Comparison of ENCODE assay signal across 17 mouse cellular contexts in the genomic region with DNA sequence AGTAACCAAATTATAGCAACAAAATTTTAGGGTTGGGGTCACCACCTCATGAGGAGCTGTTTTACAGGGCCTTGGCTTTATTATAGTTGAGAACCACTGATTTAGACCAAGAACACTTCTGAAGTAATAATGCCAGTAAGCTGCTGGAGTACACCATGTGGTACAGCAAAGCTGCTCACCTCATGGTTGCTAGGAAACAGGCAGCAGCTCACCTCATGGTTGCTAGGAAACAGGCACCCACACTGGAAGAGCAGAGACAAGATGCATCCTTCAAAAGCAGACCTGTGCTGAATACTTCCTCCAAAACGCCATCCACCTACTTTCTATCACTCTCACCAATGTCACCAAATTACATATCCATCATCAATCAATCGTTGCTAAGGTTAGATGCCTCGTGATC.
DNase-seq lines count a peak whose midpoint lies in the region; ATAC-seq and TF ChIP-seq lines count a peak whose summit lies in the region.
"Had no signal": no experiment of that assay in that cellular context is flagged by ENCODE, and none has a peak within 500 bp of the region (broad histone marks: within the 10 kb centered on the region; RNA-seq: fewer than 3 reads in every experiment).

No protein-coding gene starts in this region.

- no peak for ATAC-seq in heart, embryonic 12.5 days (ENCODE audit: insufficient number of reproducible peaks, low FRiP score)
- ATAC-seq in midbrain, embryonic 16.5 days: peak; percentile 64; the same call in 1 of the 2 replicates
- ATAC-seq in CD4-positive, CD25-positive, alpha-beta regulatory T cell, adult 4 months: no peak
- ATAC-seq: Patski had no signal

- no peaks in the 10 kb centered on the region for H3K4me1 ChIP-seq in heart, embryonic 10.5 days
- no peaks in the 10 kb centered on the region for H3K4me1 ChIP-seq in heart, embryonic 12.5 days (replicated peaks)
- peaks cover 5% of the 10 kb centered on the region; the same call in 1 of the 2 replicates for H3K4me1 ChIP-seq in midbrain, embryonic 16.5 days (ENCODE audit: control insufficient read depth, insufficient read depth, low read length)
- H3K4me1 ChIP-seq: embryonic facial prominence, embryonic 15.5 days; limb, embryonic 10.5 days; midbrain, embryonic 12.5 days had no signal

- no peak overlapping the region for H3K4me2 ChIP-seq in heart, embryonic 12.5 days
- H3K4me2 ChIP-seq in midbrain, embryonic 16.5 days (ENCODE audit: low read length): no peak overlapping the region
- H3K4me2 ChIP-seq: embryonic facial prominence, embryonic 15.5 days; midbrain, embryonic 12.5 days had no signal

- 55% methylated on average over 3 of the region's 3 CpGs for WGBS in heart, embryonic 10.5 days
- WGBS in heart, embryonic 12.5 days: 72% methylated on average over 3 of the region's 3 CpGs
- 79% methylated on average over 3 of the region's 3 CpGs for WGBS in midbrain, embryonic 16.5 days

- TF ChIP-seq CTCF in brain, embryonic 14.5 days (IDR thresholded peaks at IDR 0.05; ENCODE audit: borderline replicate concordance, extremely low read depth, insufficient read depth, insufficient read length): no peak
- TF ChIP-seq CTCF in layer of hippocampus, adult 2 months (conservative IDR thresholded peaks at IDR 0.05): no peak

- no peaks in the 10 kb centered on the region for H3K36me3 ChIP-seq in heart, embryonic 10.5 days
- no peaks in the 10 kb centered on the region for H3K36me3 ChIP-seq in heart, embryonic 12.5 days
- no peaks in the 10 kb centered on the region for H3K36me3 ChIP-seq in midbrain, embryonic 16.5 days (ENCODE audit: control insufficient read depth, insufficient read depth, low read length)
- H3K36me3 ChIP-seq: embryonic facial prominence, embryonic 15.5 days; limb, embryonic 10.5 days; midbrain, embryonic 12.5 days had no signal

- H3K4me3 ChIP-seq in heart, embryonic 10.5 days: no peak overlapping the region
- no peak overlapping the region for H3K4me3 ChIP-seq in heart, embryonic 12.5 days
- H3K4me3 ChIP-seq in layer of hippocampus, adult 2 months: no peak overlapping the region
- H3K4me3 ChIP-seq in midbrain, embryonic 16.5 days (ENCODE audit: low read depth, low read length): no peak overlapping the region
- H3K4me3 ChIP-seq: embryonic facial prominence, embryonic 15.5 days; limb, embryonic 10.5 days; midbrain, embryonic 12.5 days had no signal

- H3K27me3 ChIP-seq in heart, embryonic 10.5 days (ENCODE audit: insufficient read depth, poor library complexity, severe bottlenecking): no peaks in the 10 kb centered on the region
- H3K27me3 ChIP-seq in heart, embryonic 12.5 days (replicated peaks): no peaks in the 10 kb centered on the region
- no peaks in the 10 kb centered on the region for H3K27me3 ChIP-seq in midbrain, embryonic 16.5 days (ENCODE audit: control insufficient read depth, insufficient read depth, low read depth, low read length)
- H3K27me3 ChIP-seq: embryonic facial prominence, embryonic 15.5 days; midbrain, embryonic 12.5 days; Patski had no signal

- H3K9me3 ChIP-seq in heart, embryonic 10.5 days: no peaks in the 10 kb centered on the region
- H3K9me3 ChIP-seq in heart, embryonic 12.5 days (replicated peaks): no peaks in the 10 kb centered on the region
- H3K9me3 ChIP-seq in midbrain, embryonic 16.5 days (replicated peaks; ENCODE audit: control insufficient read depth, low read length, poor library complexity, severe bottlenecking): no peaks in the 10 kb centered on the region
- H3K9me3 ChIP-seq: embryonic facial prominence, embryonic 15.5 days; limb, embryonic 10.5 days; midbrain, embryonic 12.5 days had no signal

- H3K27ac ChIP-seq in heart, embryonic 10.5 days: no peak overlapping the region
- no peak overlapping the region for H3K27ac ChIP-seq in heart, embryonic 12.5 days (ENCODE audit: poor library complexity, severe bottlenecking)
- peak overlapping the region; percentile 92 for H3K27ac ChIP-seq in layer of hippocampus, adult 2 months
- H3K27ac ChIP-seq in midbrain, embryonic 16.5 days (ENCODE audit: low read length): peak overlapping the region; percentile 42; the same call in 1 of the 2 replicates
- H3K27ac ChIP-seq: embryonic facial prominence, embryonic 15.5 days; limb, embryonic 10.5 days; midbrain, embryonic 12.5 days had no signal

- DNase-seq in heart, embryonic 10.5 days (ENCODE audit: low spot score): peak; percentile 11
- peak; percentile 82 for DNase-seq in brain, embryonic 14.5 days (ENCODE audit: low read depth)
- peak; percentile 54 to 83 for DNase-seq in layer of hippocampus, adult 2 months (ENCODE audit: low spot score in 2 of 2)
- no peak for DNase-seq in spleen, adult 18-20 months
- DNase-seq in thymus, postnatal 4 days: no peak
- DNase-seq: adrenal gland, postnatal 14 days; cerebellum, adult 8-10 months; heart, postnatal 36 days; lung, adult 18-20 months; thymus, postnatal 25 days had no signal

- no peak overlapping the region for H3K9ac ChIP-seq in heart, embryonic 12.5 days
- no peak overlapping the region for H3K9ac ChIP-seq in midbrain, embryonic 16.5 days (ENCODE audit: low read depth, low read length)
- H3K9ac ChIP-seq: embryonic facial prominence, embryonic 15.5 days; midbrain, embryonic 12.5 days had no signal

- no peak for TF ChIP-seq POLR2A in brain, embryonic 14.5 days (IDR thresholded peaks at IDR 0.05; ENCODE audit: borderline replicate concordance, extremely low read depth, insufficient read depth, insufficient read length, poor library complexity, severe bottlenecking)

Comparison
In these comparisons a context has a peak if more than half of its experiments do, and no peak if none do; other contexts are left out.
1. DNase-seq: peak in heart, embryonic 10.5 days (single experiment), brain, embryonic 14.5 days (single experiment) and layer of hippocampus, adult 2 months (2 of 2); none in spleen, adult 18-20 months (0 of 2) and thymus, postnatal 4 days (single experiment).
2. H3K27ac ChIP-seq: peak in layer of hippocampus, adult 2 months (single experiment) and midbrain, embryonic 16.5 days (single experiment); none in heart, embryonic 10.5 days (single experiment) and heart, embryonic 12.5 days (single experiment).